25 mouse cellular contexts compared by ENCODE assay signal in genomic region chr14:68848506-68848905, GRCm38 (mm10).
DNase-seq lines count a peak whose midpoint lies in the region; ATAC-seq and TF ChIP-seq lines count a peak whose summit lies in the region.
"Had no signal": no experiment of that assay in that cellular context is flagged by ENCODE, and none has a peak within 500 bp of the region (broad histone marks: within the 10 kb centered on the region; RNA-seq: fewer than 3 reads in every experiment).

No protein-coding gene starts in this region.

- no peak for TF ChIP-seq POLR2A in embryonic fibroblast, embryonic 13.5 days (IDR thresholded peaks at IDR 0.05; ENCODE audit: low read depth, low read length)

- peaks cover 6% of the 10 kb centered on the region for H3K4me1 ChIP-seq in embryonic fibroblast, embryonic 13.5 days (ENCODE audit: control insufficient read depth, insufficient read depth, low read length)
- no peaks in the 10 kb centered on the region for H3K4me1 ChIP-seq in forebrain, embryonic 13.5 days
- H3K4me1 ChIP-seq: embryonic facial prominence, embryonic 10.5 days; embryonic facial prominence, embryonic 12.5 days; forebrain, embryonic 10.5 days; forebrain, embryonic 12.5 days had no signal

- ATAC-seq in forebrain, embryonic 13.5 days: no peak
- ATAC-seq: activated CD4-positive, CD25-positive, alpha-beta regulatory T cell, adult 4 months; CD4-positive, CD25-positive, alpha-beta regulatory T cell, adult 4 months; forebrain, embryonic 15.5 days; forebrain, postnatal 0 days had no signal

- no peaks in the 10 kb centered on the region for H3K36me3 ChIP-seq in forebrain, embryonic 13.5 days (ENCODE audit: poor library complexity, severe bottlenecking)
- H3K36me3 ChIP-seq: embryonic facial prominence, embryonic 10.5 days; embryonic facial prominence, embryonic 12.5 days; forebrain, embryonic 10.5 days; forebrain, embryonic 12.5 days; forebrain, embryonic 15.5 days; G1E had no signal

- H3K4me3 ChIP-seq in embryonic fibroblast, embryonic 13.5 days (ENCODE audit: insufficient read depth, low read length): no peak overlapping the region
- H3K4me3 ChIP-seq in forebrain, embryonic 13.5 days: no peak overlapping the region
- H3K4me3 ChIP-seq: embryonic facial prominence, embryonic 10.5 days; embryonic facial prominence, embryonic 12.5 days; erythroblast, embryonic 14.5 days; forebrain, embryonic 10.5 days; forebrain, embryonic 12.5 days; forebrain, embryonic 15.5 days had no signal

- no peaks in the 10 kb centered on the region for H3K27me3 ChIP-seq in forebrain, embryonic 13.5 days
- H3K27me3 ChIP-seq: CH12.LX; embryonic facial prominence, embryonic 12.5 days; forebrain, embryonic 12.5 days; forebrain, embryonic 15.5 days had no signal

- H3K27ac ChIP-seq in embryonic fibroblast, embryonic 13.5 days (ENCODE audit: insufficient read depth, low read length): peak overlapping the region; percentile 7
- no peak overlapping the region for H3K27ac ChIP-seq in forebrain, embryonic 13.5 days
- H3K27ac ChIP-seq: embryonic facial prominence, embryonic 10.5 days; embryonic facial prominence, embryonic 12.5 days; forebrain, embryonic 10.5 days; forebrain, embryonic 12.5 days; forebrain, embryonic 15.5 days had no signal

- H3K9ac ChIP-seq in forebrain, embryonic 13.5 days: no peak overlapping the region
- H3K9ac ChIP-seq: embryonic facial prominence, embryonic 12.5 days; forebrain, embryonic 12.5 days; forebrain, embryonic 15.5 days; forebrain, postnatal 0 days had no signal

- no peak for TF ChIP-seq CTCF in embryonic fibroblast, embryonic 13.5 days (IDR thresholded peaks at IDR 0.05; ENCODE audit: borderline replicate concordance, insufficient read depth, low read length)

- no peaks in the 10 kb centered on the region for H3K9me3 ChIP-seq in forebrain, embryonic 13.5 days (replicated peaks)
- H3K9me3 ChIP-seq: embryonic facial prominence, embryonic 10.5 days; embryonic facial prominence, embryonic 12.5 days; forebrain, embryonic 10.5 days; forebrain, embryonic 12.5 days; forebrain, embryonic 15.5 days; G1E had no signal

- H3K4me2 ChIP-seq in forebrain, embryonic 13.5 days: no peak overlapping the region
- H3K4me2 ChIP-seq: embryonic facial prominence, embryonic 12.5 days; forebrain, embryonic 12.5 days; forebrain, embryonic 15.5 days had no signal

- peak; percentile 83 for DNase-seq in 3T3-L1 (ENCODE audit: low read depth, low spot score)
- DNase-seq in Muller cell, postnatal 12 days (ENCODE audit: inconsistent ontology term): peak; percentile 12
- no peak for DNase-seq in spleen, postnatal 14 days (ENCODE audit: low spot score in 2 of 2)
- DNase-seq: adrenal gland, adult 8-10 months; adrenal gland, postnatal 14 days; adrenal gland, postnatal 36 days; B cell, adult 2 months; cerebellum, adult 11-12 months; cerebellum, adult 2 months; cerebellum, adult 9-10 months; cerebellum, postnatal 10 days; cerebellum, postnatal 25 days; forebrain, postnatal 0 days had no signal

- WGBS in forebrain, embryonic 13.5 days: 76% methylated on average over 4 of the region's 4 CpGs

Comparison
In these comparisons a context has a peak if more than half of its experiments do, and no peak if none do; other contexts are left out.
1. DNase-seq: peak in 3T3-L1 (single experiment) and Muller cell, postnatal 12 days (single experiment); none in spleen, postnatal 14 days (0 of 2).